Mouse (Mus musculus) hindlimb bud, embryonic 11.5 days (tissue): ENCODE measurements around the gene Pamr1.

ENCODE experiments used
- DNase-seq: peaks from one replicate; pipeline ENCODE4 v3.0.0-alpha.2; 2012; ENCODE audit warnings: low read depth, low spot score; ENCODE audit errors: extremely low spot score

Gene Pamr1

GRCm38 (mm10) chr2:102598911-102599721 is 49.3 kb downstream of the Pamr1 start:
- DNase-seq, result no peak

- DNase-seq, result no peak
These were observed 50.7 kb downstream of the Pamr1 start for GRCm38 (mm10) chr2:102600516-102600915.

GRCm38 (mm10) chr2:102610485-102610884 is 60.7 kb downstream of the Pamr1 start:
- no peak for DNase-seq

- no peak for DNase-seq
These were observed 66.8 kb downstream of the Pamr1 start for GRCm38 (mm10) chr2:102616637-102617036.

- DNase-seq, result no peak
These were observed 71.1 kb downstream of the Pamr1 start for GRCm38 (mm10) chr2:102620744-102621429.

GRCm38 (mm10) chr2:102622176-102622575 is 72.4 kb downstream of the Pamr1 start:
- DNase-seq, result no peak

GRCm38 (mm10) chr2:102622943-102623342 is 73.1 kb downstream of the Pamr1 start:
- no peak for DNase-seq

- DNase-seq, result no peak
These were observed 74.7 kb downstream of the Pamr1 start for GRCm38 (mm10) chr2:102624538-102624937.

GRCm38 (mm10) chr2:102632361-102632760 is 82.5 kb downstream of the Pamr1 start:
- DNase-seq, result no peak

GRCm38 (mm10) chr2:102634010-102634409 is 84.2 kb downstream of the Pamr1 start:
- no peak for DNase-seq

GRCm38 (mm10) chr2:102635523-102636060 is 85.8 kb downstream of the Pamr1 start:
- DNase-seq, result no peak

GRCm38 (mm10) chr2:102636116-102636600 is 86.3 kb downstream of the Pamr1 start:
- no peak for DNase-seq

GRCm38 (mm10) chr2:102638140-102638539 is 88.3 kb downstream of the Pamr1 start:
- no peak for DNase-seq

GRCm38 (mm10) chr2:102638690-102639089 is 88.9 kb downstream of the Pamr1 start:
- DNase-seq, result no peak

- no peak for DNase-seq
These were observed 99.2 kb downstream of the Pamr1 start for GRCm38 (mm10) chr2:102648845-102649500.

GRCm38 (mm10) chr2:102650322-102650721 is 100.5 kb downstream of the Pamr1 start:
- DNase-seq, result no peak

GRCm38 (mm10) chr2:102655966-102656725 is 106.3 kb downstream of the Pamr1 start:
- DNase-seq, result no peak

GRCm38 (mm10) chr2:102657726-102658125 is 107.9 kb downstream of the Pamr1 start:
- no peak for DNase-seq

- no peak for DNase-seq
These were observed 108.4 kb downstream of the Pamr1 start, which contains the start of gene Slc1a2 for GRCm38 (mm10) chr2:102658163-102658660. Slc1a2 (plus strand) TSS chr2:102658659.
